Mouse (Mus musculus) neural tube, embryonic 15.5 days (tissue): ENCODE data around the gene Gm853. TPM values are rescaled to one million over a fixed set of nuclear protein-coding genes. Genes with fewer than 3 reads are reported as not detected.

Experiments used
- ATAC-seq: fragments of 200-750 bp; cut with Nextera tagmentation; 2 replicates; pipeline ENCODE4 v1.8.0; 2017; ENCODE audit warnings: mild to moderate bottlenecking, moderate TSS enrichment, moderate library complexity; ENCODE audit not compliant: low FRiP score
- H3K27ac ChIP-seq: fragments of 300-500 bp; sonication (generic); replicated peaks from 2 replicates; pipeline ENCODE4 v1.5.1; 2015; ENCODE audit warnings: mild to moderate bottlenecking, inconsistent platforms
- H3K27me3 ChIP-seq: fragments of 300-500 bp; sonication (generic); replicated peaks from 2 replicates; pipeline ENCODE4 v1.6.1; 2015; ENCODE audit warnings: inconsistent platforms
- H3K36me3 ChIP-seq: fragments of 300-500 bp; sonication (generic); 2 replicates; pipeline ENCODE4 v1.6.1; 2015; ENCODE audit warnings: inconsistent platforms
- H3K4me1 ChIP-seq: fragments of 300-500 bp; sonication (generic); 2 replicates; pipeline ENCODE4 v1.6.1; 2015; ENCODE audit warnings: inconsistent platforms
- H3K4me2 ChIP-seq: fragments of 300-500 bp; sonication (generic); 2 replicates; pipeline ENCODE4 v1.6.1; 2015; ENCODE audit warnings: inconsistent platforms, mild to moderate bottlenecking, moderate library complexity
- H3K4me3 ChIP-seq: fragments of 300-500 bp; sonication (generic); replicated peaks from 2 replicates; pipeline ENCODE4 v1.5.1; 2015; ENCODE audit warnings: mild to moderate bottlenecking, inconsistent platforms
- H3K9ac ChIP-seq: fragments of 300-500 bp; sonication (generic); replicated peaks from 2 replicates; pipeline ENCODE4 v1.6.1; 2015; ENCODE audit warnings: mild to moderate bottlenecking, inconsistent platforms
- H3K9me3 ChIP-seq: fragments of 300-500 bp; sonication (generic); replicated peaks from 2 replicates; pipeline ENCODE4 v1.6.1; 2016; ENCODE audit warnings: inconsistent platforms
- WGBS: fragments of 180-500 bp; shearing (Covaris S2); methylation state at CpG from one replicate; pipeline ENCODE4 v1.1.7; 2015; ENCODE audit warnings: mixed read lengths; 5-methylcytosine and 5-hydroxymethylcytosine counted together
- polyA plus RNA-seq: library from polyadenylated mRNA; unstranded; fragments of >200 nt; fragmentation: Nextera tagmentation; extraction: Ambion mirVana; gene quantifications from 2 replicates; pipeline ENCODE4 v1.2.1, GENCODE M21; 2015

Gm853 gene
- polyA plus RNA-seq, 1 experiment from 2014 or later = not detected

- Histone ChIP-seq H3K4me2 (no peak overlapping the region), H3K27me3 (0 out of 2 replicates have a peak, but pooled peaks cover 4% of the 10 kb centered on the region), H3K36me3 (no peaks in the 10 kb centered on the region), H3K4me3 (no peak overlapping the region), H3K27ac (no peak overlapping the region), H3K4me1 (no peaks in the 10 kb centered on the region), H3K9ac (no peak overlapping the region), H3K9me3 (no peaks in the 10 kb centered on the region)
- no peak for ATAC-seq
- 87% methylated on average over 4 of the region's 4 CpGs for WGBS
Observed at GRCm38 (mm10) chr4:130213197-130213596, 9.0 kb downstream of the Gm853 start.

DNA sequence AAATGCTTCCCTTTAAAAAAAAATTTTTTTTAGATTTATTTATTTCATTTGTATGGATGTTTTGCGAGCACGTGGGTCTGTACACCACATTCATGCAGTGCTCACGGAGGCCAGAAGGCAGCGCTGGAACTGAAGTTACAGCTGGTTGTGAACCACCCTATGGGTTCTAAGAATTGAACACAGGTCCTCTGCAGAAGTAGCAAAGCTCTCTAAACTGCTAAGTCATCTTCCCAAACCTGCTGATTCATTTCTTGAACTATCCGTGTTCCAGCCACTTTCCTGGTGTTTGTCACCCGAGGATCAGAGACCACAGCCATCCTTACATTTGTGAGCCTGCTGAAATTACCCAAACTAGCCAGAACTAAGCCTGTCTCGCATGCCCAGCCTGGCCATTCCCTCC is 9.8 kb downstream of the Gm853 start:
- no peak overlapping the region for H3K27ac ChIP-seq
- no peaks in the 10 kb centered on the region for H3K4me1 ChIP-seq
- WGBS = 78% methylated on average over 7 of the region's 7 CpGs
- no peak for ATAC-seq
- H3K4me2 ChIP-seq = no peak overlapping the region
- 0 out of 2 replicates have a peak, but pooled peaks cover 4% of the 10 kb centered on the region for H3K27me3 ChIP-seq
- no peaks in the 10 kb centered on the region for H3K36me3 ChIP-seq
- no peaks in the 10 kb centered on the region for H3K9me3 ChIP-seq
- H3K9ac ChIP-seq = no peak overlapping the region
- H3K4me3 ChIP-seq = no peak overlapping the region

DNA sequence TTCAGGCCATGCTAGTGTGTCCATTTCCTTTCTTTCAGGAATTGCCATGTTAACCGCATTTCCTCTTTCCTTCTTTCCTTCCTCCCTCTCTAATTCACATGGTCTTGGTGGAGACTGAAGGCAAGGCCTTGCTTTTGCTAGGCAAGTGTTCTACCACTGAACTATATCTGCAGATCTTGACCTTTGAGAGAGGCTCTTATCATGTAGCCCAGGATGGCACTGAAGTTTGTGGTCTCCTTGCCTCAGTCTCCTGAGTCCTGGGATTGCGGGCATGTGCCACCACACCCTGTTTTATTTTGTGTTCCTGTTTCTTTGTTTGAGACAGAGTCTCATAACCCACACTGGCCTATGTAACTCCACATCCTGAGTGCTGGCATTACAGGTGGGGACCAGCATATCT is 10.3 kb downstream of the Gm853 start:
- Histone ChIP-seq H3K27me3 (0 out of 2 replicates have a peak, but pooled peaks cover 4% of the 10 kb centered on the region), H3K9me3 (no peaks in the 10 kb centered on the region), H3K4me3 (no peak overlapping the region), H3K27ac (no peak overlapping the region), H3K4me1 (no peaks in the 10 kb centered on the region), H3K4me2 (no peak overlapping the region), H3K9ac (no peak overlapping the region), H3K36me3 (no peaks in the 10 kb centered on the region)
- no peak for ATAC-seq
- WGBS = 97% methylated on average over 2 of the region's 2 CpGs

- Histone ChIP-seq H3K4me2 (peak overlapping the region; percentile 64), H3K4me1 (peaks cover 14% of the 10 kb centered on the region), H3K27ac (no peak overlapping the region), H3K27me3 (peaks cover 8% of the 10 kb centered on the region), H3K4me3 (peak overlapping the region; percentile 37), H3K9me3 (no peaks in the 10 kb centered on the region), H3K9ac (peak overlapping the region; percentile 46), H3K36me3 (no peaks in the 10 kb centered on the region)
- 18% methylated on average over 35 of the region's 35 CpGs for WGBS
- peak; percentile 84 for ATAC-seq
Observed at GRCm38 (mm10) chr4:130198694-130199670, 23.2 kb downstream of the Gm853 start.

- WGBS = 79% methylated on average over 8 of the region's 8 CpGs
- no peak for ATAC-seq
- H3K4me3 ChIP-seq = no peak overlapping the region
Observed at GRCm38 (mm10) chr4:130196542-130196941, 25.7 kb downstream of the Gm853 start.

GRCm38 (mm10) chr4:130195924-130196323 is 26.3 kb downstream of the Gm853 start:
- peaks cover 8% of the 10 kb centered on the region for H3K27me3 ChIP-seq
- ATAC-seq = no peak
- no peak overlapping the region for H3K9ac ChIP-seq
- H3K4me3 ChIP-seq = no peak overlapping the region
- WGBS = 71% methylated on average over 13 of the region's 13 CpGs
- H3K36me3 ChIP-seq = no peaks in the 10 kb centered on the region
- H3K4me2 ChIP-seq = no peak overlapping the region
- no peak overlapping the region for H3K27ac ChIP-seq
- H3K4me1 ChIP-seq = peaks cover 14% of the 10 kb centered on the region
- H3K9me3 ChIP-seq = no peaks in the 10 kb centered on the region

More at GRCm38 (mm10) chr4:130196542-130196941, 25.7 kb downstream of the Gm853 start:
- Histone ChIP-seq H3K27me3 (peaks cover 8% of the 10 kb centered on the region), H3K9ac (no peak overlapping the region), H3K36me3 (no peaks in the 10 kb centered on the region), H3K9me3 (no peaks in the 10 kb centered on the region), H3K4me1 (peaks cover 14% of the 10 kb centered on the region), H3K4me2 (no peak overlapping the region), H3K27ac (no peak overlapping the region)

GRCm38 (mm10) chr4:130192266-130192665 is 29.9 kb downstream of the Gm853 start:
- 38% methylated on average over 9 of the region's 9 CpGs for WGBS
- no peaks in the 10 kb centered on the region for H3K9me3 ChIP-seq
- no peak overlapping the region for H3K9ac ChIP-seq
- peaks cover 7% of the 10 kb centered on the region; the same call in 1 of the 2 replicates for H3K4me1 ChIP-seq
- ATAC-seq = no peak
- no peaks in the 10 kb centered on the region for H3K36me3 ChIP-seq
- no peak overlapping the region for H3K4me3 ChIP-seq
- H3K4me2 ChIP-seq = no peak overlapping the region
- H3K27ac ChIP-seq = no peak overlapping the region
- no peaks in the 10 kb centered on the region for H3K27me3 ChIP-seq

DNA sequence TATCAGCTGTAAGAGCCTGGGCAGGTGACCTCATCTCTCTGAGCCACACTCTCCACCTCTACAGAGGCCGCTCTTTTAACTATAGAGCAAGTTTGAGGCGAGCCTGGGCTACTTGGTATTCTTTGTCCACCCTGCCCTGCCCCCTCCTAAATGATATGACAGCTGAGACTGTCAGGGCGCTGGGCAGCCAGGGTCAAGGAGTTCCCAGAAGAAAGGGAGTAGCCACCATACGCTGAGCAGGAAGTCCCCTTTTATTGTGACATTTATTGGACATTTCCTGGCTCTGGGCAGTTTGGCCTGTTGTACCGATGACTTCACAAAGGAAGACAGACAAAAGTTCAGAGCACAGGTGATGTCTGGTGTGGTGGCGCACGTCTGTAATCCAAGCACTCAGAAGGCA is 32.6 kb downstream of the Gm853 start:
- H3K9me3 ChIP-seq = no peaks in the 10 kb centered on the region
- WGBS = 59% methylated on average over 7 of the region's 7 CpGs
- ATAC-seq = no peak

GRCm38 (mm10) chr4:130188806-130189297 is 33.3 kb downstream of the Gm853 start:
- no peak overlapping the region for H3K27ac ChIP-seq
- ATAC-seq = peak; percentile 68
- no peaks in the 10 kb centered on the region; the same call in 1 of the 2 replicates for H3K27me3 ChIP-seq
- H3K4me1 ChIP-seq = peaks cover 3% of the 10 kb centered on the region; the same call in 1 of the 2 replicates
- H3K4me2 ChIP-seq = peak overlapping the region; percentile 46
- H3K36me3 ChIP-seq = no peaks in the 10 kb centered on the region
- H3K4me3 ChIP-seq = peak overlapping the region; percentile 23; the same call in 1 of the 2 replicates
- H3K9me3 ChIP-seq = no peaks in the 10 kb centered on the region
- H3K9ac ChIP-seq = no peak overlapping the region
- 3% methylated on average over 13 of the region's 13 CpGs for whole genome bisulfite sequencing

More for the DNA sequence above, 32.6 kb downstream of the Gm853 start:
- no peaks in the 10 kb centered on the region for H3K36me3 ChIP-seq
- H3K27me3 ChIP-seq = no peaks in the 10 kb centered on the region
- H3K27ac ChIP-seq = no peak overlapping the region
- H3K4me2 ChIP-seq = no peak overlapping the region
- H3K9ac ChIP-seq = no peak overlapping the region
- H3K4me1 ChIP-seq = peaks cover 3% of the 10 kb centered on the region; the same call in 1 of the 2 replicates
- H3K4me3 ChIP-seq = no peak overlapping the region

DNA sequence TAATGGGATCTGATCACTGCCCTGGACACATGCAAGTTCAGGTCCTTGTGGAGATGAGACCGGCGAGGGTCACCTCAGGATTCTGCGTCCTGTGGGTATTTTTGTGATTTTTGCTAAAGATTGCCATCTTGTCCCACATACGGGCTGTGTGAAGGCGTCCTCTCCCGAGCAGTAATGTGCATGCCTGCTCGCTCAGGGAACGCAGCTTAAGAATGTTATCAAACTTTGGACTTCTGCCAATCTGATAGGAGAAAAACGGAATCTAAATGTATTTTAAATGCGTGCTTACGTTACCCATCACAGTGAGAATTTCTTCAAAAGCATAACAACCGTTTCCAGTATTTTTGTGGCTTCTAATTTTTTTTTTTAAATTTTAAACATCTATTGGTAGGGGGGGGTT is 35.3 kb downstream of the Gm853 start:
- no peak overlapping the region for H3K27ac ChIP-seq
- no peak overlapping the region for H3K4me2 ChIP-seq
- H3K4me3 ChIP-seq = no peak overlapping the region
- H3K9ac ChIP-seq = no peak overlapping the region
- no peaks in the 10 kb centered on the region for H3K36me3 ChIP-seq
- 76% methylated on average over 12 of the region's 12 CpGs for WGBS
- H3K27me3 ChIP-seq = no peaks in the 10 kb centered on the region; the same call in 1 of the 2 replicates
- no peak for ATAC-seq
- no peaks in the 10 kb centered on the region for H3K9me3 ChIP-seq
- H3K4me1 ChIP-seq = peaks cover 3% of the 10 kb centered on the region; the same call in 1 of the 2 replicates

- Histone ChIP-seq H3K9ac (no peak overlapping the region), H3K27ac (no peak overlapping the region), H3K27me3 (no peaks in the 10 kb centered on the region; the same call in 1 of the 2 replicates), H3K36me3 (no peaks in the 10 kb centered on the region), H3K9me3 (no peaks in the 10 kb centered on the region), H3K4me1 (peaks cover 3% of the 10 kb centered on the region; the same call in 1 of the 2 replicates), H3K4me2 (no peak overlapping the region), H3K4me3 (no peak overlapping the region)
- ATAC-seq = no peak
- 81% methylated on average over 9 of the region's 9 CpGs for WGBS
Observed at GRCm38 (mm10) chr4:130186450-130186849, 35.8 kb downstream of the Gm853 start.
